Mouse (Mus musculus) E14TG2a.4 (cell line): ENCODE results near the gene Ralgapa2.

ENCODE experiments used
- CTCF ChIP-seq: conservative IDR thresholded peaks from 2 replicates; pipeline ENCODE4 v1.5.1; 2014; ENCODE audit warnings: low read length
- NANOG ChIP-seq: IDR thresholded peaks from 2 replicates; pipeline ENCODE4 v1.6.1; 2014; ENCODE audit warnings: borderline replicate concordance, low read length, mixed read lengths
- POU5F1 ChIP-seq: IDR thresholded peaks from 2 replicates; pipeline ENCODE4 v1.6.1; 2014; ENCODE audit warnings: low read length, borderline replicate concordance

- no peak for TF ChIP-seq CTCF
- TF ChIP-seq POU5F1: no peak
- TF ChIP-seq NANOG: no peak
Measured at GRCm38 (mm10) chr2:146490926-146491325, 21.2 kb downstream of the Ralgapa2 start.
